Comparison of ENCODE assay signal across 14 mouse cellular contexts in the genomic region with DNA sequence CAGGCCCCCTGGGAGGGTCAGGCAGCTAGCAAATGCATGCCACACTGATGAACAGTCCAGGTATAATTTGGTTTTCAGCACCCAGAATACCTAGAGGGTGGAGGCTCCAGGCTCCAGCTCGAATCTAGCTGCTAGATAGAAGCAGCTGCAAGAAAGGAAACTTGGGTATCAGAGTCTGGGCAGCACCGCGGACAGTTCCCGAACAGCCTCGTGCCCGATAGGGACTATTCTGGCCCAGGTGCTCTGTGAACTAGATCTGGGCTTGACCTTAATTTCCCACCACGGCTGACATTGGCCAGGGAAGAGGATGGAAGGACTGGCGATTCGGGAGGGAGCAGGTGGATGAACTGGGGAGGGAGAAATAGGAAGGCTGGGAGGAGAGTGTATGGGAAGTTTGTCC. TPM values are rescaled to one million over a fixed set of nuclear protein-coding genes. Genes with fewer than 3 reads are reported as not detected.
DNase-seq lines count a peak whose midpoint lies in the region; ATAC-seq and TF ChIP-seq lines count a peak whose summit lies in the region.
"Had no signal": no experiment of that assay in that cellular context is flagged by ENCODE, and none has a peak within 500 bp of the region (broad histone marks: within the 10 kb centered on the region; RNA-seq: fewer than 3 reads in every experiment).

No protein-coding gene starts in this region.

- no peak overlapping the region for H3K9ac ChIP-seq in kidney, postnatal 0 days (ENCODE audit: low read depth, low read length)
- H3K9ac ChIP-seq: limb, embryonic 12.5 days had no signal

- no peaks in the 10 kb centered on the region for H3K9me3 ChIP-seq in kidney, postnatal 0 days (replicated peaks; ENCODE audit: low read length)
- H3K9me3 ChIP-seq: limb, embryonic 12.5 days had no signal

- no peak for TF ChIP-seq CTCF in kidney, postnatal 0 days (IDR thresholded peaks at IDR 0.05; ENCODE audit: low read depth)

- H3K27ac ChIP-seq in kidney, postnatal 0 days, result no peak overlapping the region
- H3K27ac ChIP-seq: gastrocnemius, adult 2 months; limb, embryonic 12.5 days; macrophage had no signal

- WGBS in kidney, postnatal 0 days, result 3% methylated on average over 9 of the region's 9 CpGs

- H3K4me2 ChIP-seq in kidney, postnatal 0 days (ENCODE audit: low read length), result no peak overlapping the region
- H3K4me2 ChIP-seq: limb, embryonic 12.5 days had no signal

- no peaks in the 10 kb centered on the region for H3K4me1 ChIP-seq in kidney, postnatal 0 days (replicated peaks; ENCODE audit: insufficient read depth, low read length)
- H3K4me1 ChIP-seq: limb, embryonic 12.5 days had no signal

- no peaks in the 10 kb centered on the region for H3K27me3 ChIP-seq in kidney, postnatal 0 days (ENCODE audit: insufficient read depth, low read length)

- no peak for ATAC-seq in kidney, postnatal 0 days (replicated peaks; ENCODE audit: low FRiP score, low read depth)

- DNase-seq in kidney, postnatal 0 days (ENCODE audit: low spot score), result peak; percentile 44
- DNase-seq in kidney, postnatal 14 days, result no peak
- DNase-seq in 3134 (ENCODE audit: extremely low read depth, insufficient read length, low spot score), result peak; percentile 10
- peak; percentile 21 for DNase-seq in A20 (ENCODE audit: low read depth, low spot score)
- DNase-seq in embryo, embryonic 9.5 days (ENCODE audit: extremely low spot score), result peak; percentile 36
- DNase-seq in spleen, postnatal 4 days (ENCODE audit: low spot score in 2 of 2), result no peak
- DNase-seq in cerebellum, postnatal 4 days (ENCODE audit: low spot score in 2 of 2), result no peak
- no peak for DNase-seq in T-cell, adult 2 months (ENCODE audit: low spot score)
- DNase-seq: cerebellum, adult 11 months; gastrocnemius, adult 2 months; thymus, postnatal 14 days had no signal

- no peak overlapping the region for H3K4me3 ChIP-seq in kidney, postnatal 0 days (replicated peaks; ENCODE audit: low read depth, low read length)
- H3K4me3 ChIP-seq: gastrocnemius, adult 2 months; limb, embryonic 12.5 days had no signal

- no peaks in the 10 kb centered on the region for H3K36me3 ChIP-seq in kidney, postnatal 0 days (ENCODE audit: insufficient read depth, low read length)
- H3K36me3 ChIP-seq: limb, embryonic 12.5 days had no signal

RNA-seq across cellular contexts. Expression of gene Adgra1, which starts 6.3 kb away (rescaled TPM):
- 0.50 and 1.3 TPM in 2 replicates for polyA plus RNA-seq in kidney, postnatal 0 days (2015; fragmentation: Nextera tagmentation; extraction: Ambion mirVana)
- polyA plus RNA-seq: heart, embryonic 16.5 days; limb, embryonic 12.5 days; macrophage had no signal

Comparison
In these comparisons a context has a peak if more than half of its experiments do, and no peak if none do; other contexts are left out.
1. DNase-seq: peak in kidney, postnatal 0 days (single experiment), 3134 (single experiment), A20 (single experiment) and embryo, embryonic 9.5 days (single experiment); none in kidney, postnatal 14 days (single experiment), spleen, postnatal 4 days (0 of 2), cerebellum, postnatal 4 days (0 of 2) and T-cell, adult 2 months (single experiment).